Mouse (Mus musculus) spleen, adult 2 months (tissue): ENCODE measurements around the gene Gm10160. TPM values are rescaled to one million over a fixed set of nuclear protein-coding genes. Genes with fewer than 3 reads are reported as not detected.

Experiments used
- DNase-seq, 2 experiments: peaks; one replicate each; pipeline versions ENCODE4 v3.0.0 to v3.0.0-alpha.2; 2012 to 2021; ENCODE audit warnings: low spot score in 2 of 2, low read depth in 1 of 2
- H3K27ac ChIP-seq: fragments of 200-500 bp; 2 replicates; pipeline ENCODE4 v1.5.1; 2012; ENCODE audit warnings: low read length, inconsistent platforms; ENCODE audit not compliant: insufficient read depth
- H3K27me3 ChIP-seq: fragments of 200-500 bp; 2 replicates; pipeline ENCODE4 v1.6.1; 2012; ENCODE audit warnings: mild to moderate bottlenecking, moderate library complexity, low read length, inconsistent platforms; ENCODE audit not compliant: control insufficient read depth, insufficient read depth
- H3K36me3 ChIP-seq: fragments of 200-500 bp; 2 replicates; pipeline ENCODE4 v1.6.1; 2012; ENCODE audit warnings: mild to moderate bottlenecking, low read length, inconsistent platforms; ENCODE audit not compliant: control insufficient read depth, insufficient read depth
- H3K4me1 ChIP-seq: fragments of 200-500 bp; 2 replicates; pipeline ENCODE4 v1.6.1; 2011; ENCODE audit warnings: inconsistent platforms; ENCODE audit not compliant: control insufficient read depth, insufficient read depth, insufficient read length
- H3K4me3 ChIP-seq: fragments of 200-500 bp; 2 replicates; pipeline ENCODE4 v1.5.1; 2011; ENCODE audit warnings: mild to moderate bottlenecking, inconsistent platforms; ENCODE audit not compliant: insufficient read depth, insufficient read length; ENCODE audit errors: extremely low read depth
- CTCF ChIP-seq: fragments of 200-500 bp; IDR thresholded peaks from 2 replicates; pipeline ENCODE4 v1.5.1; 2011; ENCODE audit warnings: mild to moderate bottlenecking, inconsistent platforms; ENCODE audit not compliant: insufficient read depth, insufficient read length, insufficient replicate concordance; ENCODE audit errors: extremely low read depth
- POLR2A ChIP-seq: fragments of 200-500 bp; IDR thresholded peaks from 2 replicates; pipeline ENCODE4 v1.6.1; 2011; ENCODE audit warnings: low read depth, low read length, inconsistent platforms
- WGBS: fragments of 180-500 bp; shearing (Covaris S2); methylation state at CpG from one replicate; pipeline ENCODE4 v1.1.7; 2018; 5-methylcytosine and 5-hydroxymethylcytosine counted together
- polyA plus RNA-seq: library from polyadenylated mRNA; depleted of rRNA; stranded (reverse); fragments of >200 nt; gene quantifications from 2 replicates; pipeline ENCODE4 v1.2.3, GENCODE M21; 2012

Gene Gm10160
- polyA plus RNA-seq, 1 experiment, result not detected

DNA sequence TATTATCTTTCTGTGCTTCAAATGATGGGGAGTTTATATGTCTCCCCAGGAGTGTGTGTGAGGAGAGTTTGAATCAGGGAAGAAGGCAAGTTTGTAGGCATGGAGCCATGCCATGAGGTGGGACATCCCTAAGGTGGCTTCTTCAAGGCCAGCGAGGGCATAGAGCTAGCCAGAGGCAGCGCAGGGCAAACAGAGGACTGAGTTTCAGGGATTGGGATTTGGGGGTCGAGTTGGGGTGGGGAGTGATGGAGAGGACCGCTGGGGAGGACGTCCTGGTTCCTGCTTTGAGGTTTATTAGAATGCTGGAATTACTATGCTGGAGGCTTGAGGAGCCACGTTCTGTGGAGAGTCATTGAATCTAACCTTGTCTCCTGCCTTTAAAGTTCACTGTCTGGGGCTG is 10.3 kb upstream of the Gm10160 start:
- DNase-seq, result no peak
- no peak overlapping the region for H3K27ac ChIP-seq
- peaks cover 14% of the 10 kb centered on the region for H3K36me3 ChIP-seq
- WGBS, result 94% methylated on average over 6 of the region's 6 CpGs
- TF ChIP-seq POLR2A, result no peak
- TF ChIP-seq CTCF, result no peak
- H3K27me3 ChIP-seq, result no peaks in the 10 kb centered on the region
- no peak overlapping the region for H3K4me3 ChIP-seq
- H3K4me1 ChIP-seq, result peaks cover 26% of the 10 kb centered on the region

DNA sequence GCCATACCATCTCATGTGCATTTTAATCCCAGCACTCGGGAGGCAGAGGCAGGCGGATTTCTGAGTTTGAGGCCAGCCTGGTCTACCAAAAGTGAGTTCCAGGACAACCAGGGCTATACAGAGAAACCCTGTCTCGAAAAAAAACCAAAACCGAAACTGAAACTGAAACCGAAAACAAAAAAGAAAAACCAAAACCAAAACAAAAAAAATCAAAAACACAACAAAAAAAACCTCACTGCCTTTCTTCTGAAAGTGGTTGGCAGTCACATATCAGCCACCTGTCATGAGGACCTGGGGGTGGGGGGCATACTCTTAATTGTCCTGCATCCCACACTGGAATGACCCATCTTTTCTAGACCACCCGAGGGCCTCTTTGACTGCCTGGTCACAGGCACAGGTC is 9.0 kb upstream of the Gm10160 start:
- no peak overlapping the region for H3K4me3 ChIP-seq
- TF ChIP-seq POLR2A (no peak), CTCF (no peak)
- no peak overlapping the region for H3K27ac ChIP-seq
- DNase-seq, result no peak
- no peaks in the 10 kb centered on the region for H3K27me3 ChIP-seq
- peaks cover 8% of the 10 kb centered on the region; the same call in 1 of the 2 replicates for H3K36me3 ChIP-seq
- WGBS, result 69% methylated on average over 6 of the region's 6 CpGs
- H3K4me1 ChIP-seq, result peaks cover 31% of the 10 kb centered on the region

DNA sequence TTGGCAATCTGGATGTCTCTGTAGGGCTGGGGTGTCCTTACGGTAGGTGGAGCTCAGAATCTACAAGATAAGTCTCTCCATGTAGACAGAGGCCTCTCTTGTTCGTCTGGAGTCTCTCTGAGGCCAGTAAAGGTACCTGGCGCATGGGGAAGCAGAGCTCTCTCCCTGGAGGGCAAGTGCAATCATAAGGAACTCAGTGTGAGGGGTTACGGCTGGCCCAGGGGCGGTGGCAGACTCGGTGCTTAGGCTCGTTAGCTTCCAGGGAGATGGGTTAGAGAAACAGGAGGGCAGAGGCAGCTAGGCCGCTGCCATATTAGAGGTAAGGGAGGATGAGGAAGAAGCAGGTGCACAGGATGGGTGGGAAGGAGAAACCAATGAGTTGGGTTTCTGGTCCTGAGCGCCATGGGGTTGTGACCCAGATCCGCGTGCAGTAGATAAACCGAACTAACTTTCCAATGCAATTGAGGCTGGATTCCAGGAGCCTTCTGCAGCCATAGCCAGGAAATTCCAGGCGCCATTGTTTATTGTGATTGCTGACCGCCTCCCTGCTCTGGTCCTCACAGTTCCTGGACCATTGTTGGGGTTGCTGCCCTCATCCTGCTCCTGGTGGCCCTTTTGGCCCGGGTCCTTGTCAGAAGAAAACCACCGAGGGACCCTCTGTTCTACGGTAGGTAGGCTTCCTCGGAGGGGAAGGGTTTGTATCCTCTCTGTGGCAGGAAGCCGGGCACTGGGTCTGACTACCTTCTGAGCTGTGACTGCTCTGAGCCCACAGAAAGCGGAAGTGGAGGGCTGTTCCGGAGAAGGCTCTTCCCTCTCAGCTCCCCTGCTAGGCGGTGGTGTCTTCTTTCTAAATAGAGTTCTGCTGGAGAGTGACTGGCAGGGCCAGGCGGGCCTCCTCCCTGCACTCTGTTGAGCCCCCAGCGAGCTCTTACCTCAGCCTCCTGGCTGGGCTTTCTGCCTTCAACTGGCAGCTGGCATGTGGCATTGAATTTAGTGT is 7.3 kb upstream of the Gm10160 start:
- WGBS, result 20% methylated on average over 24 of the region's 24 CpGs
- H3K27me3 ChIP-seq, result no peaks in the 10 kb centered on the region
- H3K36me3 ChIP-seq, result peaks cover 3% of the 10 kb centered on the region; the same call in 1 of the 2 replicates
- TF ChIP-seq POLR2A, result peak; percentile 32; the same call in 1 of the 2 replicates
- TF ChIP-seq CTCF, result no peak
- DNase-seq, result peak; percentile 71 to 83
- peak overlapping the region; percentile 93 for H3K27ac ChIP-seq
- H3K4me3 ChIP-seq, result peak overlapping the region; percentile 44
- H3K4me1 ChIP-seq, result peaks cover 31% of the 10 kb centered on the region

DNA sequence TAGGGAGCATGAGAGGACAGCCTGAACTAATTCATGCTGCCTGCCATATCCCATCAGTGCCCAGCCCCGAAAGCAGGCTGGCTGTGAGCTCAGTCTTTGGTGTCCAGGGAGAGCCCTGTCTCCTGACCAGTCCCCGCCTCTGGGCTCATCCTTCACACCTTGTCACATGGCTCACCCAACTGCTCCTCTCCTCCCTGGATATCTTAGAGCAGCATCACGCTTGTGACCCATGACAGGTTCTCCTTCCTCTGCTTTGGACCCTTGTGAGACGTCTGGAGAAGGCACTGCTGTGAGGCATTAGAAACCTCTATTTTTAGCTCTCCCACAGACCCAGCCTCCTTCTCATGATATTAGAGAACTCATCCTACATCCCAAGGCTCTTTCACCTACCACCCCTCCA is 6.3 kb upstream of the Gm10160 start:
- H3K4me1 ChIP-seq, result peaks cover 31% of the 10 kb centered on the region
- H3K27ac ChIP-seq, result peak overlapping the region; percentile 93
- 77% methylated on average over 4 of the region's 4 CpGs for WGBS
- no peaks in the 10 kb centered on the region for H3K27me3 ChIP-seq
- peaks cover 1% of the 10 kb centered on the region; the same call in 1 of the 2 replicates for H3K36me3 ChIP-seq
- TF ChIP-seq CTCF (no peak), POLR2A (no peak)
- DNase-seq, result no peak
- H3K4me3 ChIP-seq, result no peak overlapping the region

DNA sequence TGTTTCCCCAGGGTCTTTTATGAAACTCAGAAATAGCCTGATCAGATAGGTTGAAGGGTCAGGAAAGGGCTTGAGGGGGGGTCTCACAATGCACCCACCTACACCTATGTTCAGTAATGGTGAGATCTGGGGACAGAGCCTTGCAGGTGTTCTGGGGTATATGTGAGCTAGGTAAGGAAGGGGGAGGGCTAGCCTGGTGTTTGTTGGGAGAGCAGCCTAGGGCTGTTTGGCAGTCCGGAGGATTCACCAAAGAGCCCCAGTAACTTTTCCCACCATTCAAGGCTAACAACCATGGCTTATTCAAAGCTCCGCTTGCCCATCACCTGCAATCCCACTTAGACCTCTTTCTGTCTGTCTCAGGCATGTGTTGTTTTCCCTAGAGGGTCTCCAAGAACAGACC is 5.9 kb upstream of the Gm10160 start:
- Histone ChIP-seq H3K4me3 (no peak overlapping the region; the same call in 1 of the 2 replicates), H3K36me3 (peaks cover 1% of the 10 kb centered on the region; the same call in 1 of the 2 replicates), H3K27ac (peak overlapping the region; percentile 93), H3K27me3 (no peaks in the 10 kb centered on the region), H3K4me1 (peaks cover 31% of the 10 kb centered on the region)
- 79% methylated on average over 2 of the region's 2 CpGs for WGBS
- no peak for DNase-seq
- TF ChIP-seq POLR2A, result no peak; the same call in 1 of the 2 replicates
- TF ChIP-seq CTCF, result no peak

GRCm38 (mm10) chr7:81860996-81861395 is 5.4 kb upstream of the Gm10160 start:
- Histone ChIP-seq H3K4me3 (peak overlapping the region; percentile 66; the same call in 1 of the 2 replicates), H3K27ac (peak overlapping the region; percentile 93), H3K36me3 (no peaks in the 10 kb centered on the region; the same call in 1 of the 2 replicates), H3K27me3 (no peaks in the 10 kb centered on the region), H3K4me1 (peaks cover 35% of the 10 kb centered on the region)
- TF ChIP-seq POLR2A, result no peak; the same call in none of the 2 replicates
- TF ChIP-seq CTCF, result no peak
- 3% methylated on average over 5 of the region's 5 CpGs for WGBS
- DNase-seq, result peak in 1 of 2 experiments; percentile 59
